Mouse (Mus musculus): Measurements from ENCODE around the gene Nabp2. TPM values are rescaled to one million over a fixed set of nuclear protein-coding genes. Genes with fewer than 3 reads are reported as not detected.

Gene Nabp2
- total RNA-seq, 2 experiments from 2014 or later = 44.7 to 47.9 TPM

DNA sequence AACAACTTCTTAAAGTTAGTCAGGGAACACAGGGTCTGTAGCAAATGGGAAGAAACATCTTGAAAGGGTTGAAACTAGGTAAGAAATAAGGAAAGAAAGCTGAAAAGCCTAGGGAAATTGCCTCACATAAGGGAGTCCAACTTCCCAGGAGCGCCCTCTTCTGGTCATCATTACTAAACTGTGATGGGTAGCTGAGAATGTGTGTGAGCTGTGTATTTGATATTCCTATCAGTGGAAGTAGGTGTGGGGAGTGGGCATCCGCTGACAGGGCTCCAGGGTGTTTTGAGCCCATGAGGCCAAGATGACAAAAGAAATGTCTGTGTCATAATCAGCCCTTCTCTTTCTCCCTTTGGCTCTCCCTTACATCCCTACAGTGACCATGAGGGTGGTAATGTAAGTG is 52.5 kb downstream of the Nabp2 start:
- DNase-seq = no peak

Small RNAs within 50 kb of the gene (microRNA-seq; reads per million reads assigned to microRNA genes)
- gene Gm25361 (ENCODE audit: borderline replicate concordance in 2 of 2) = 0 reads per million in 2 experiments
- gene Gm26308 (ENCODE audit: borderline replicate concordance in 2 of 2) = 0 reads per million in 2 experiments
- 0 reads per million in 2 experiments for gene Mir6914 (ENCODE audit: borderline replicate concordance in 2 of 2)
- 0 to 0.74 reads per million in 2 experiments for gene Mir6915 (ENCODE audit: borderline replicate concordance in 2 of 2)
- 0 reads per million in 2 experiments for gene Mir8105 (ENCODE audit: borderline replicate concordance in 2 of 2)

Other genes starting within 250 kb of the Nabp2 start
- gene Rbms2, start 231.2 kb downstream of the Nabp2 start, total RNA-seq (2021) = 10 to 100 TPM; 54.4 to 61.5 TPM
- gene Gls2, start 217.0 kb downstream of the Nabp2 start, total RNA-seq (2021) = under 1 TPM; 0.41 to 0.94 TPM
- 10 to 100 TPM; 31.0 to 35.6 TPM for gene Spryd4, start 199.7 kb downstream of the Nabp2 start, total RNA-seq (2021)
- gene Mip, start 185.7 kb downstream of the Nabp2 start, total RNA-seq (2021) = under 1 TPM in 1 of 2 experiments, not detected in 1; 0.13 TPM
- gene Timeless, start 179.4 kb downstream of the Nabp2 start, total RNA-seq (2021) = 1 to 10 TPM; 2.0 to 3.5 TPM
- gene Apon, start 157.4 kb downstream of the Nabp2 start, total RNA-seq (2021) = not detected
- gene Apof, start 142.8 kb downstream of the Nabp2 start, total RNA-seq (2021) = not detected
- 1 to 10 TPM; 4.6 to 4.7 TPM for gene Stat2, start 140.9 kb downstream of the Nabp2 start, total RNA-seq (2021)
- not detected for gene Il23a, start 112.7 kb downstream of the Nabp2 start, total RNA-seq (2021)
- gene Pan2, start 108.2 kb downstream of the Nabp2 start, total RNA-seq (2021) = 1 to 10 TPM; 5.1 to 5.4 TPM
- gene Cnpy2, start 89.0 kb downstream of the Nabp2 start, total RNA-seq (2021) = 10 to 100 TPM; 45.5 to 47.9 TPM
- 100 to 1,000 TPM; 589 to 611 TPM for gene Cs, start 73.8 kb downstream of the Nabp2 start, total RNA-seq (2021)
- 100 to 1,000 TPM; 443 to 454 TPM for gene Coq10a, start 42.5 kb downstream of the Nabp2 start, total RNA-seq (2021)
- gene Ankrd52, start 34.4 kb downstream of the Nabp2 start, total RNA-seq (2021) = 10 to 100 TPM; 61.5 to 70.1 TPM
- gene Slc39a5, start 10.3 kb downstream of the Nabp2 start, total RNA-seq (2021) = not detected
- gene Rnf41, start 165 bp upstream of the Nabp2 start, total RNA-seq (2021) = 10 to 100 TPM; 10.7 to 11.5 TPM
- gene Smarcc2, start 47.8 kb upstream of the Nabp2 start, total RNA-seq (2021) = 10 to 100 TPM; 40.7 to 43.9 TPM
- gene Myl6, start 82.7 kb upstream of the Nabp2 start, total RNA-seq (2021) = 100 to 1,000 TPM; 179 to 253 TPM
- 10 to 100 TPM; 20.3 to 38.5 TPM for gene Myl6b, start 87.2 kb upstream of the Nabp2 start, total RNA-seq (2021)
- gene Esyt1, start 114.4 kb upstream of the Nabp2 start, total RNA-seq (2021) = 10 to 100 TPM; 12.5 to 17.6 TPM
- gene Zc3h10, start 136.3 kb upstream of the Nabp2 start, total RNA-seq (2021) = 1 to 10 TPM; 4.9 to 5.1 TPM
- 1,000 to 10,000 TPM in 1 of 2 experiments, 100 to 1,000 TPM in 1; 972 to 1,021 TPM for gene Rpl41, start 137.8 kb upstream of the Nabp2 start, total RNA-seq (2021)
- 10 to 100 TPM; 36.3 to 36.7 TPM for gene Pa2g4, start 154.5 kb upstream of the Nabp2 start, total RNA-seq (2021)
- 1 to 10 TPM; 3.3 to 4.3 TPM for gene Erbb3, start 178.2 kb upstream of the Nabp2 start, total RNA-seq (2021)
- gene Rps26, start 215.3 kb upstream of the Nabp2 start, total RNA-seq (2021) = 100 to 1,000 TPM; 286 to 348 TPM
- gene Ikzf4, start 234.5 kb upstream of the Nabp2 start, total RNA-seq (2021) = 1 to 10 TPM in 1 of 2 experiments, under 1 TPM in 1; 0.35 to 1.6 TPM